Mouse (Mus musculus) megakaryocyte, embryonic 14.5 days (primary cell): ENCODE data around the gene Sdf2. TPM values are rescaled to one million over a fixed set of nuclear protein-coding genes. Genes with fewer than 3 reads are reported as not detected.
"Not testable (repeated sequence)": the region's sequence is repeated elsewhere in the genome, so short reads cannot be mapped to it uniquely, and the experiment has no call there.

Source experiments
- H3K27me3 ChIP-seq: replicated peaks from 2 replicates; pipeline ENCODE3; 2012; ENCODE audit warnings: inconsistent platforms
- H3K36me3 ChIP-seq: replicated peaks from 2 replicates; pipeline ENCODE3; 2012; ENCODE audit warnings: low read length, inconsistent platforms, mixed read lengths
- H3K4me1 ChIP-seq: 2 replicates; pipeline ENCODE4 v1.6.1; 2012; ENCODE audit warnings: inconsistent platforms
- H3K4me3 ChIP-seq: replicated peaks from 2 replicates; pipeline ENCODE3; 2012; ENCODE audit warnings: moderate library complexity, mild to moderate bottlenecking, inconsistent platforms
- H3K9me3 ChIP-seq: 2 replicates; pipeline ENCODE4 v1.6.1; 2012; ENCODE audit warnings: inconsistent platforms
- FLI1 ChIP-seq: IDR thresholded peaks from 2 replicates; pipeline ENCODE4 v1.6.1; 2012; ENCODE audit warnings: low read length, inconsistent platforms, mixed read lengths
- GATA1 ChIP-seq: IDR thresholded peaks from 3 replicates; pipeline ENCODE4 v1.6.1; 2012; ENCODE audit warnings: mixed read lengths, low read length, inconsistent platforms, borderline replicate concordance
- polyA plus RNA-seq: library from polyadenylated mRNA; stranded (reverse); fragments of >175 nt; gene quantifications from 2 replicates; pipeline ENCODE4 v1.2.3, GENCODE M21; 2012; ENCODE audit warnings: low replicate concordance; ENCODE audit not compliant: insufficient read depth

Gene Sdf2
- polyA plus RNA-seq, 1 experiment, result 13.3 TPM

GRCm38 (mm10) chr11:78260489-78261258 lies 15.1 kb downstream of the Sdf2 start:
- Histone ChIP-seq H3K36me3 (peaks cover 27% of the 10 kb centered on the region), H3K4me1 (peaks cover 32% of the 10 kb centered on the region), H3K27me3 (no peaks in the 10 kb centered on the region), H3K4me3 (no peak overlapping the region), H3K9me3 (no peaks in the 10 kb centered on the region)
- no peak for TF ChIP-seq FLI1
- TF ChIP-seq GATA1, result no peak

- Histone ChIP-seq H3K4me3 (peak within 1 kb of the TSS; percentile 94), H3K9me3 (no peaks in the 10 kb centered on the region), H3K4me1 (peaks cover 38% of the 10 kb centered on the region), H3K27me3 (no peaks in the 10 kb centered on the region), H3K36me3 (peaks cover 34% of the 10 kb centered on the region)
- no peak for TF ChIP-seq FLI1
- TF ChIP-seq GATA1, result no peak
Measured at GRCm38 (mm10) chr11:78261380-78262352, 16.1 kb downstream of the Sdf2 start, which contains the start of gene 2610507B11Rik. TSS of gene 2610507B11Rik (plus strand) at chr11:78261752.

- H3K4me3 ChIP-seq, result peak overlapping the region; percentile 94
- no peaks in the 10 kb centered on the region for H3K27me3 ChIP-seq
- TF ChIP-seq FLI1 (no peak), GATA1 (no peak)
- H3K36me3 ChIP-seq, result peaks cover 43% of the 10 kb centered on the region
- no peaks in the 10 kb centered on the region for H3K9me3 ChIP-seq
- H3K4me1 ChIP-seq, result peaks cover 46% of the 10 kb centered on the region
Measured at GRCm38 (mm10) chr11:78262550-78262949, 17.0 kb downstream of the Sdf2 start.

GRCm38 (mm10) chr11:78265571-78265970 lies 20.0 kb downstream of the Sdf2 start:
- TF ChIP-seq FLI1 (no peak), GATA1 (no peak)
- H3K36me3 ChIP-seq, result peaks cover 72% of the 10 kb centered on the region

GRCm38 (mm10) chr11:78271986-78272385 lies 26.4 kb downstream of the Sdf2 start:
- peaks cover 43% of the 10 kb centered on the region for H3K4me1 ChIP-seq
- no peaks in the 10 kb centered on the region for H3K9me3 ChIP-seq
- no peak for TF ChIP-seq FLI1
- TF ChIP-seq GATA1, result no peak
- peaks cover 99% of the 10 kb centered on the region for H3K36me3 ChIP-seq
- H3K27me3 ChIP-seq, result no peaks in the 10 kb centered on the region
- H3K4me3 ChIP-seq, result no peak overlapping the region

More at GRCm38 (mm10) chr11:78265571-78265970, 20.0 kb downstream of the Sdf2 start:
- H3K27me3 ChIP-seq, result no peaks in the 10 kb centered on the region
- peak overlapping the region; percentile 64 for H3K4me3 ChIP-seq
- no peaks in the 10 kb centered on the region for H3K9me3 ChIP-seq
- H3K4me1 ChIP-seq, result peaks cover 57% of the 10 kb centered on the region

GRCm38 (mm10) chr11:78275596-78275995 lies 30.1 kb downstream of the Sdf2 start:
- no peak overlapping the region for H3K4me3 ChIP-seq
- TF ChIP-seq GATA1, result no peak
- TF ChIP-seq FLI1, result no peak
- peaks cover 100% of the 10 kb centered on the region for H3K36me3 ChIP-seq
- H3K9me3 ChIP-seq, result no peaks in the 10 kb centered on the region
- H3K27me3 ChIP-seq, result no peaks in the 10 kb centered on the region
- H3K4me1 ChIP-seq, result peaks cover 27% of the 10 kb centered on the region

GRCm38 (mm10) chr11:78276169-78276568 lies 30.6 kb downstream of the Sdf2 start:
- not testable (repeated sequence) for H3K9me3 ChIP-seq, H3K27me3 ChIP-seq, H3K4me3 ChIP-seq
- Histone ChIP-seq H3K36me3 (peaks cover 100% of the 10 kb centered on the region), H3K4me1 (peaks cover 25% of the 10 kb centered on the region)

GRCm38 (mm10) chr11:78278853-78279252 lies 33.3 kb downstream of the Sdf2 start:
- no peaks in the 10 kb centered on the region for H3K27me3 ChIP-seq
- no peaks in the 10 kb centered on the region for H3K9me3 ChIP-seq
- peaks cover 99% of the 10 kb centered on the region for H3K36me3 ChIP-seq
- 0 out of 2 replicates have a peak, but pooled peaks cover 7% of the 10 kb centered on the region for H3K4me1 ChIP-seq
- TF ChIP-seq FLI1 (no peak), GATA1 (no peak)
- no peak overlapping the region for H3K4me3 ChIP-seq

- 0 out of 2 replicates have a peak, but pooled peaks cover 7% of the 10 kb centered on the region for H3K4me1 ChIP-seq
- no peak overlapping the region for H3K4me3 ChIP-seq
- H3K27me3 ChIP-seq, result no peaks in the 10 kb centered on the region
- H3K36me3 ChIP-seq, result peaks cover 99% of the 10 kb centered on the region
- TF ChIP-seq GATA1 (no peak), FLI1 (no peak)
- H3K9me3 ChIP-seq, result no peaks in the 10 kb centered on the region
Measured at GRCm38 (mm10) chr11:78279586-78279985, 34.0 kb downstream of the Sdf2 start.

- peaks cover 96% of the 10 kb centered on the region for H3K36me3 ChIP-seq
- TF ChIP-seq GATA1 (no peak), FLI1 (no peak)
- H3K4me3 ChIP-seq, result no peak overlapping the region
- no peaks in the 10 kb centered on the region for H3K4me1 ChIP-seq
- H3K27me3 ChIP-seq, result no peaks in the 10 kb centered on the region
- H3K9me3 ChIP-seq, result no peaks in the 10 kb centered on the region
Measured at GRCm38 (mm10) chr11:78289146-78289763, 43.7 kb downstream of the Sdf2 start.
